Mouse (Mus musculus) spleen, adult 2 months (tissue): ENCODE data around the gene Idh1.

Experiments
- CTCF ChIP-seq: fragments of 200-500 bp; IDR thresholded peaks from 2 replicates; pipeline ENCODE4 v1.5.1; 2011; ENCODE audit warnings: mild to moderate bottlenecking, inconsistent platforms; ENCODE audit not compliant: insufficient read depth, insufficient read length, insufficient replicate concordance; ENCODE audit errors: extremely low read depth
- POLR2A ChIP-seq: fragments of 200-500 bp; IDR thresholded peaks from 2 replicates; pipeline ENCODE4 v1.6.1; 2011; ENCODE audit warnings: low read depth, low read length, inconsistent platforms

DNA sequence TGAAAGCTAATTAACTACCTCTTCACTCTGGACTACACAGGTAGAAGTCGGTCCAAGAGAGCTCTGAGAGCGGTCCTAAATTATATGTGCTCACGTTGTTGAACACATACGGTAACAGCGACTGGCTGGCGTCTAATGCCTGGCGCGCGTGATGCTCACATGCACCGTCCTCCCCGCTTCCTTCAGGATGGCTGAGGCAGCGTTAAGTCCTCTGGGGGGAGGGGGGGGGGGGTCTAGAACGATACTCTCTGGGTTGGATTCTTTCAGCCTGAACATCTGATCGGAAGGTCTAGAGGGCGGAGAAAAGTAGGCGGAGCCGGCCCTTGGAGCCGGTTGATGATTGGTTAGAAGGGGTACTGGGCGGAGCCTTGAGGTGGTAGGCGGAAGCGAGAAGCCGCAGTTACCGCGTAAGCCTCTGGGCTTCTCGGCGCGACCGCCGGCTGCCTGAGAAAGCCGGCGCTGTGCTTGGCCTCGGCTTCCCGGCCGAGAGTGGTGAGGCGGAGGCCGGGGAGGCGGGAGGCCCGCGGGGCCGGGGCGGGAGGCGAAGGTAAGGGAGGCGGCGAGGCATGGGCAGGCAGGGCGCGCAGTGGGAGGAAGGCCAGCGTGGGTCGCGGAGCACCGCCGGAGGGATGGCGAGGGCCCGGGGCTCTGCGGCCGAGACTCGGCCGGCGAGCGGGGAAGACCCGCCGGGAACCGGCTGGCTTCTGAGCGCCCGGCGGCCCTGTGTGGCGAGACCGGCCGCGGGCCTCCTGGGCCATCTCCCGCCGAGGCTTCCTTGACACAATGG is at the start of gene Idh1, which contains the start of gene Pikfyve:
- TF ChIP-seq CTCF = no peak
- peak; percentile 92 for TF ChIP-seq POLR2A
